Mouse (Mus musculus): ENCODE data around the gene Edem1.

- TF ChIP-seq CTCF (IDR thresholded peaks at IDR 0.05; ENCODE audit: low read depth, low read length) (no peak), EP300 (IDR thresholded peaks at IDR 0.05; ENCODE audit: insufficient read depth, low read depth, low read length) (no peak), POLR2A (IDR thresholded peaks at IDR 0.05; ENCODE audit: insufficient read depth, low read length) (no peak)
These were observed 23.7 kb downstream of the Edem1 start for GRCm38 (mm10) chr6:108852088-108852670.

All from ES-Bruce4 (cell line).